Mouse (Mus musculus): ENCODE measurements at regions not wholly inside any gene's neighbourhood (a gene's known extent, or its start where the extent isn't known, plus 50 kb on each side); places are given as distances from the start of the nearest gene placed in this dataset.

GRCm38 (mm10) chr6:140222534-140223324 is 181.5 kb upstream of the Plcz1 start:
- Histone ChIP-seq H3K27me3 (ENCODE audit: control insufficient read depth, insufficient read depth, low read length) (no peaks in the 10 kb centered on the region), H3K4me2 (ENCODE audit: low read length) (no peak overlapping the region), H3K9me3 (ENCODE audit: control insufficient read depth, low read length) (no peaks in the 10 kb centered on the region), H3K4me3 (ENCODE audit: control insufficient read depth in 1 of 2, insufficient read depth in 1 of 2, low read depth in 1 of 2, low read length in 2 of 2) (no peak overlapping the region), H3K4me1 (ENCODE audit: control insufficient read depth in 2 of 2, insufficient read depth in 2 of 2, low read length in 2 of 2) (no peaks in the 10 kb centered on the region), H3K9ac (ENCODE audit: low read length) (no peak overlapping the region), H3K36me3 (ENCODE audit: control insufficient read depth, insufficient read depth, low read length) (no peaks in the 10 kb centered on the region), H3K27ac (replicated peaks in 1 of 2; ENCODE audit: control insufficient read depth in 1 of 2, insufficient read depth in 1 of 2, low read depth in 2 of 2, low read length in 2 of 2) (no peak overlapping the region)
- ATAC-seq (ENCODE audit: insufficient number of reproducible peaks, insufficient read depth, low FRiP score, low read depth) = no peak
- 76% methylated on average over 1 of the region's 1 CpGs for WGBS

- Histone ChIP-seq H3K9ac (ENCODE audit: low read length) (no peak overlapping the region), H3K9me3 (ENCODE audit: control insufficient read depth, low read length) (no peaks in the 10 kb centered on the region), H3K27me3 (ENCODE audit: control insufficient read depth, insufficient read depth, low read length) (no peaks in the 10 kb centered on the region), H3K4me2 (ENCODE audit: low read length) (no peak overlapping the region), H3K4me3 (ENCODE audit: control insufficient read depth in 1 of 2, insufficient read depth in 1 of 2, low read depth in 1 of 2, low read length in 2 of 2) (no peak overlapping the region), H3K4me1 (ENCODE audit: control insufficient read depth in 2 of 2, insufficient read depth in 2 of 2, low read length in 2 of 2) (no peaks in the 10 kb centered on the region), H3K27ac (replicated peaks in 1 of 2; ENCODE audit: control insufficient read depth in 1 of 2, insufficient read depth in 1 of 2, low read depth in 2 of 2, low read length in 2 of 2) (no peak overlapping the region), H3K36me3 (ENCODE audit: control insufficient read depth, insufficient read depth, low read length) (no peaks in the 10 kb centered on the region)
- no peak for ATAC-seq (ENCODE audit: insufficient number of reproducible peaks, insufficient read depth, low FRiP score, low read depth)
- 67% methylated on average over 5 of the region's 5 CpGs for WGBS
These were observed 180.5 kb upstream of the Plcz1 start for GRCm38 (mm10) chr6:140221653-140222272.

GRCm38 (mm10) chr6:140218789-140219188 is 177.5 kb upstream of the Plcz1 start:
- H3K4me2 ChIP-seq (ENCODE audit: low read length) = no peak overlapping the region
- no peaks in the 10 kb centered on the region for H3K9me3 ChIP-seq (ENCODE audit: control insufficient read depth, low read length)
- no peak overlapping the region for H3K27ac ChIP-seq (replicated peaks in 1 of 2; ENCODE audit: control insufficient read depth in 1 of 2, insufficient read depth in 1 of 2, low read depth in 2 of 2, low read length in 2 of 2)
- H3K27me3 ChIP-seq (ENCODE audit: control insufficient read depth, insufficient read depth, low read length) = no peaks in the 10 kb centered on the region
- no peaks in the 10 kb centered on the region for H3K36me3 ChIP-seq (ENCODE audit: control insufficient read depth, insufficient read depth, low read length)
- no peak for ATAC-seq (ENCODE audit: insufficient number of reproducible peaks, insufficient read depth, low FRiP score, low read depth)
- 84% methylated on average over 10 of the region's 10 CpGs for WGBS
- no peak overlapping the region for H3K4me3 ChIP-seq (ENCODE audit: control insufficient read depth in 1 of 2, insufficient read depth in 1 of 2, low read depth in 1 of 2, low read length in 2 of 2)
- H3K9ac ChIP-seq (ENCODE audit: low read length) = no peak overlapping the region
- H3K4me1 ChIP-seq (ENCODE audit: control insufficient read depth in 2 of 2, insufficient read depth in 2 of 2, low read length in 2 of 2) = no peaks in the 10 kb centered on the region

GRCm38 (mm10) chr6:140212403-140212802 is 171.1 kb upstream of the Plcz1 start:
- H3K27ac ChIP-seq (replicated peaks in 1 of 2; ENCODE audit: control insufficient read depth in 1 of 2, insufficient read depth in 1 of 2, low read depth in 2 of 2, low read length in 2 of 2) = no peak overlapping the region
- H3K4me1 ChIP-seq (ENCODE audit: control insufficient read depth in 2 of 2, insufficient read depth in 2 of 2, low read length in 2 of 2) = no peaks in the 10 kb centered on the region
- ATAC-seq (ENCODE audit: insufficient number of reproducible peaks, insufficient read depth, low FRiP score, low read depth) = no peak
- H3K4me3 ChIP-seq (ENCODE audit: control insufficient read depth in 1 of 2, insufficient read depth in 1 of 2, low read depth in 1 of 2, low read length in 2 of 2) = no peak overlapping the region
- no peaks in the 10 kb centered on the region for H3K36me3 ChIP-seq (ENCODE audit: control insufficient read depth, insufficient read depth, low read length)
- H3K9ac ChIP-seq (ENCODE audit: low read length) = no peak overlapping the region
- H3K27me3 ChIP-seq (ENCODE audit: control insufficient read depth, insufficient read depth, low read length) = no peaks in the 10 kb centered on the region
- H3K9me3 ChIP-seq (ENCODE audit: control insufficient read depth, low read length) = peaks cover 4% of the 10 kb centered on the region
- 65% methylated on average over 2 of the region's 2 CpGs for WGBS
- H3K4me2 ChIP-seq (ENCODE audit: low read length) = no peak overlapping the region

GRCm38 (mm10) chr6:140210141-140210540 is 168.9 kb upstream of the Plcz1 start:
- Histone ChIP-seq H3K4me2 (ENCODE audit: low read length) (no peak overlapping the region), H3K27ac (replicated peaks in 1 of 2; ENCODE audit: control insufficient read depth in 1 of 2, insufficient read depth in 1 of 2, low read depth in 2 of 2, low read length in 2 of 2) (no peak overlapping the region), H3K4me1 (ENCODE audit: control insufficient read depth in 2 of 2, insufficient read depth in 2 of 2, low read length in 2 of 2) (no peaks in the 10 kb centered on the region), H3K9me3 (ENCODE audit: control insufficient read depth, low read length) (peaks cover 4% of the 10 kb centered on the region), H3K9ac (ENCODE audit: low read length) (no peak overlapping the region), H3K36me3 (ENCODE audit: control insufficient read depth, insufficient read depth, low read length) (no peaks in the 10 kb centered on the region), H3K4me3 (ENCODE audit: control insufficient read depth in 1 of 2, insufficient read depth in 1 of 2, low read depth in 1 of 2, low read length in 2 of 2) (no peak overlapping the region), H3K27me3 (ENCODE audit: control insufficient read depth, insufficient read depth, low read length) (no peaks in the 10 kb centered on the region)
- WGBS = 84% methylated on average over 6 of the region's 6 CpGs
- ATAC-seq (ENCODE audit: insufficient number of reproducible peaks, insufficient read depth, low FRiP score, low read depth) = no peak

GRCm38 (mm10) chr6:140209083-140209482 is 167.8 kb upstream of the Plcz1 start:
- Histone ChIP-seq H3K9ac (ENCODE audit: low read length) (no peak overlapping the region), H3K36me3 (ENCODE audit: control insufficient read depth, insufficient read depth, low read length) (no peaks in the 10 kb centered on the region), H3K27ac (replicated peaks in 1 of 2; ENCODE audit: control insufficient read depth in 1 of 2, insufficient read depth in 1 of 2, low read depth in 2 of 2, low read length in 2 of 2) (no peak overlapping the region), H3K9me3 (ENCODE audit: control insufficient read depth, low read length) (peaks cover 4% of the 10 kb centered on the region), H3K4me1 (ENCODE audit: control insufficient read depth in 2 of 2, insufficient read depth in 2 of 2, low read length in 2 of 2) (no peaks in the 10 kb centered on the region), H3K27me3 (ENCODE audit: control insufficient read depth, insufficient read depth, low read length) (no peaks in the 10 kb centered on the region), H3K4me2 (ENCODE audit: low read length) (no peak overlapping the region), H3K4me3 (ENCODE audit: control insufficient read depth in 1 of 2, insufficient read depth in 1 of 2, low read depth in 1 of 2, low read length in 2 of 2) (no peak overlapping the region)
- no peak for ATAC-seq (ENCODE audit: insufficient number of reproducible peaks, insufficient read depth, low FRiP score, low read depth)
- WGBS = 67% methylated on average over 14 of the region's 14 CpGs

GRCm38 (mm10) chr6:140208375-140208774 is 167.1 kb upstream of the Plcz1 start:
- H3K4me2 ChIP-seq (ENCODE audit: low read length) = no peak overlapping the region
- ATAC-seq (ENCODE audit: insufficient number of reproducible peaks, insufficient read depth, low FRiP score, low read depth) = no peak
- 91% methylated on average over 3 of the region's 3 CpGs for WGBS

More at GRCm38 (mm10) chr6:140208375-140208774, 167.1 kb upstream of the Plcz1 start:
- no peak overlapping the region for H3K27ac ChIP-seq (replicated peaks in 1 of 2; ENCODE audit: control insufficient read depth in 1 of 2, insufficient read depth in 1 of 2, low read depth in 2 of 2, low read length in 2 of 2)
- H3K9ac ChIP-seq (ENCODE audit: low read length) = no peak overlapping the region
- H3K36me3 ChIP-seq (ENCODE audit: control insufficient read depth, insufficient read depth, low read length) = no peaks in the 10 kb centered on the region
- peaks cover 4% of the 10 kb centered on the region for H3K9me3 ChIP-seq (ENCODE audit: control insufficient read depth, low read length)
- no peaks in the 10 kb centered on the region for H3K4me1 ChIP-seq (ENCODE audit: control insufficient read depth in 2 of 2, insufficient read depth in 2 of 2, low read length in 2 of 2)
- H3K27me3 ChIP-seq (ENCODE audit: control insufficient read depth, insufficient read depth, low read length) = no peaks in the 10 kb centered on the region
- H3K4me3 ChIP-seq (ENCODE audit: control insufficient read depth in 1 of 2, insufficient read depth in 1 of 2, low read depth in 1 of 2, low read length in 2 of 2) = no peak overlapping the region

Data from heart, embryonic 14.5 days (tissue).